Mouse (Mus musculus) heart, postnatal 10 days (tissue): ENCODE results near the gene Otogl. TPM values are rescaled to one million over a fixed set of nuclear protein-coding genes. Genes with fewer than 3 reads are reported as not detected.
"Not testable (repeated sequence)": the region's sequence is repeated elsewhere in the genome, so short reads cannot be mapped to it uniquely, and the experiment has no call there.

ENCODE experiments used
- DNase-seq, 2 experiments: peaks; one replicate each; pipeline ENCODE4 v3.0.0; 2021
- intact Hi-C: fragments of 180-260 bp; cut with DNase I; formaldehyde crosslinking; loops from one replicate; pipeline ENCODE4 v1.15.1; 2025
- total RNA-seq, 2 experiments: library from RNA; stranded (reverse); gene quantifications; 2 replicates each; pipeline ENCODE4 v1.2.3; 2021

Otogl gene
- total RNA-seq, 2 experiments from 2014 or later: 0.05 to 0.07 TPM

GRCm38 (mm10) chr10:107813814-107814483, 98.0 kb downstream of the Otogl start:
- DNase-seq: no peak
- intact Hi-C loops: no loop called here

- intact Hi-C loops: no loop called here
- DNase-seq: no peak
Observed at GRCm38 (mm10) chr10:107810649-107811398, 101.1 kb downstream of the Otogl start.

GRCm38 (mm10) chr10:107805203-107805602, 106.7 kb downstream of the Otogl start:
- peak; percentile 7 to 16 for DNase-seq
- intact Hi-C loops: no loop called here

DNA sequence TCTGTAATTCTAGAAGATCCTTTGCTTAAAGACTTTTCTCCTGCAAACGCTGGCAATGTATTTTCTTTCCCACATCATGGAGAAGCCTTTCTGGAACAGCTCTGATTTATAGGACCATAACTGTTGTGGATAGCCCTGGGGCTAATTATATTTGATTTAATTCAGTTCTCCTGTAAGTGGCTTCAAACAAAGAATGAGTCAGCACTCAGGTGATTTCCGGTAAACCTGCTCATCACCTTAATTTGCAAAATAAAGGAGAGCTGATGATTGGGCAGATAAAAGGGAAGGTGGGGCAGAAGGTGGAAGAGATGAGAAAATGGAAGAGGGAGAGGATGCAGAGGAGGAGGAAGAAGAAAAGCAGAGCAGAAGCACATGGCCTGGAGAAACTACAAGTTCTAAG, 107.6 kb downstream of the Otogl start:
- not testable (repeated sequence) for DNase-seq

GRCm38 (mm10) chr10:107799671-107800353, 112.1 kb downstream of the Otogl start:
- peak; percentile 77 to 78 for DNase-seq
- intact Hi-C loops: loop anchor here (1.0 to 5.0 kb wide), 2 partner anchors 122 to 737 kb away; no protein-coding TSS in a partner anchor

More for the DNA sequence above, 107.6 kb downstream of the Otogl start:
- intact Hi-C loops: loop anchor here (5.0 kb wide), 1 partner anchor 733 kb away; no protein-coding TSS in a partner anchor

- intact Hi-C loops: no loop called here
- peak in 1 of 2 experiments; percentile 23 for DNase-seq
Observed at GRCm38 (mm10) chr10:107794812-107795756, 116.8 kb downstream of the Otogl start.

GRCm38 (mm10) chr10:107792491-107792890, 119.4 kb downstream of the Otogl start:
- DNase-seq: no peak
- intact Hi-C loops: no loop called here

DNA sequence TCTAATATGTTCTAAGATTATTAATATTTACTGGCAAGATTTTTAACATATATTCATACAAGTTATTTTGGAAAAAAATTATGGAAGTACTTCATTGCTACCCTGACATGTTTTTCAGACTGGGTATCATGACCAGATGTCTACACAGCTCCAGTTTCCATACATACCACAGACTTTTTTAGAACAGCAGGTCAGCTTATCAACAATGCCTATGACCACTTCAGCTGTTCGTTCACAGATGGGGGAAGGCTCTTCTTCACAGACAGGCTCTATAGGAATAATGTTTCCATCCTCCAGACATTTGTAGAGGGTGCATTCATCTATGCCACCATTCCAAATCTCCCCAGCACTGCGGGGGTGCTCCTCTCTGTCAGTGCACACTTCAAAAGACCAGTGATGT, 132.4 kb downstream of the Otogl start:
- intact Hi-C loops: no loop called here
- no peak for DNase-seq

- DNase-seq: no peak
Observed at GRCm38 (mm10) chr10:107759624-107760023, 152.3 kb downstream of the Otogl start.

GRCm38 (mm10) chr10:107753471-107753870, 158.5 kb downstream of the Otogl start:
- DNase-seq: no peak
- intact Hi-C loops: no loop called here

More at GRCm38 (mm10) chr10:107759624-107760023, 152.3 kb downstream of the Otogl start:
- intact Hi-C loops: no loop called here

DNA sequence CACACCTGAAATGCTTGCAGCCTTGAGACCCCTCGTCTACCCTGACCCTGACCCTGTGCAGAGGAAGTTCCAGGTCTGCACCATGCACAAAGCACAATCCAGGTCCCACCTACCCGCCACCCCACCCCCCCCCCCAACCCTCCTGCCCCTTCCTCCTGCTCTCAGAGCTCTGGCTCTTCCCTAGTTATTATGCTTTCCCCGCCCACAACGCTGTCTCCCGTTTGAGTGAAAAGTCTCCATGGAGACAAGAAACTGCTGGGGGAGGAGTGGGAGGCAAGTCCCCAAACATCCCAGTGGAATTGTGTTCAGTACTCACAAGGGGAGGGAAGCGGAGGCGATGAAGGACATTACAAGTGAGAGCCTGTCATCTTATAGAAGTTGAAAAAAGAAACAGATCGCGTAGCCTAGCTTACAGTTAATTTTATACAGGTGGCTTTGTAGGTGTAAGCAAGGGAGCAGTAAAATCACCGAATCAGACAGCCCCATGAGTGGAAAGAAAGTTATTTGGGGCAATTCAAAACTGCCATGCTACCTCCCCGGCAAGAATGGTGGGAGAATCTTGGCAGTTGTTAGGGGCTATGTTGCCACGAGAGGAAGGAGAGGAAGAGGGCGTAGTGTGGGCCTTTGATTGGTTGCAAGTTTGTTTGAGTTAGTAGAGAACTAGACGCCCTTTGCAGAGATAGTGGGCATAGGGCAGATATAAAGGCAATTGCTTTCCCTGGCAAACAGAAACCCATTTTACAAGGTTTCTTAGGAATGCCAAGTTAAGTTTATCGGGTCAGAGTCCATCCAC, 159.4 kb downstream of the Otogl start:
- intact Hi-C loops: no loop called here

GRCm38 (mm10) chr10:107751944-107752343, 160.0 kb downstream of the Otogl start:
- intact Hi-C loops: no loop called here
- DNase-seq: peak in 1 of 2 experiments; percentile 7

More for the DNA sequence above, 159.4 kb downstream of the Otogl start:
- peak; percentile 4 to 7 for DNase-seq

GRCm38 (mm10) chr10:107747566-107747965, 164.4 kb downstream of the Otogl start:
- peak; percentile 24 to 52 for DNase-seq

GRCm38 (mm10) chr10:107746717-107747116, 165.2 kb downstream of the Otogl start:
- intact Hi-C loops: loop anchor here (2.0 to 5.0 kb wide), 2 partner anchors 304 to 814 kb away; no protein-coding TSS in a partner anchor

More at GRCm38 (mm10) chr10:107747566-107747965, 164.4 kb downstream of the Otogl start:
- intact Hi-C loops: loop anchor here (2.0 to 5.0 kb wide), 2 partner anchors 305 to 815 kb away; no protein-coding TSS in a partner anchor

GRCm38 (mm10) chr10:107739815-107740214, 172.1 kb downstream of the Otogl start:
- intact Hi-C loops: no loop called here
- DNase-seq: no peak

More at GRCm38 (mm10) chr10:107746717-107747116, 165.2 kb downstream of the Otogl start:
- DNase-seq: no peak

DNA sequence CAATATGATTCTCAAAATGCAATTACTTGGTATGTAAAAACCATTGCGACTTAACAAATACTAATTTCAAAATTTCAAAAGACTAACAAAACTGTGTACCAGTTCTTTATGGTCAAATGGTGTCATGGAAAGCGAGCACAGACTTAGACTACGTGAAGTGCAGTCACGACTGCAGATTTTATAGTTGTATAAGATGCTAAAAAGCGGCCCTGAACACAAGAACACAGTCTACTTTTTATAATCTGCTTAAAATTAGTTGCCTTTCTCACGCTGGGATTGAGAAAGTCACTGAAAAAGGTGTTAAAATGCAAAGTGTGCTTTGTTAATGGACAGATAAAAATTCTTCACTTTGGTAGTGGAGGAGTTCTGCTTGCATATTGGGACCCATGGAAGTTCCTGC, 174.2 kb downstream of the Otogl start:
- DNase-seq: no peak
- intact Hi-C loops: no loop called here

DNA sequence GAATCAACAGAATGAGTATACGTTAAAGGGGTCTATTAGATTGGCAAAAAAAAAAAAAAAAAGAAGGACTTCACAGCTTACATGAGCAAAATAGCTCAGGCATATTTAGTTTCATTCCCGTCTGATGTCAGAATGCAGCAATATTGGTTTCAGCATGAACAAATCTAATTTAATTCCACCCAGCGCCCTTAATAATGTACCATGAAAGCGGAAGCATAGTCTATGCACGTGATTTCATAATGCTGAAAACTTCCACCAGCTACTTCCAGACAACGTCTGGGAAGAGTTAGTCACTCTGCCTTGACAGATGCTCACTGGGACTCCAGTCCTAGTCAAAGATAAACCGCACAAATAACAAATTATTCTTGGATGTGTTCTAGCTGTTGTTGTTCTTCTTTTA, 176.5 kb downstream of the Otogl start:
- no peak for DNase-seq
- intact Hi-C loops: no loop called here

DNA sequence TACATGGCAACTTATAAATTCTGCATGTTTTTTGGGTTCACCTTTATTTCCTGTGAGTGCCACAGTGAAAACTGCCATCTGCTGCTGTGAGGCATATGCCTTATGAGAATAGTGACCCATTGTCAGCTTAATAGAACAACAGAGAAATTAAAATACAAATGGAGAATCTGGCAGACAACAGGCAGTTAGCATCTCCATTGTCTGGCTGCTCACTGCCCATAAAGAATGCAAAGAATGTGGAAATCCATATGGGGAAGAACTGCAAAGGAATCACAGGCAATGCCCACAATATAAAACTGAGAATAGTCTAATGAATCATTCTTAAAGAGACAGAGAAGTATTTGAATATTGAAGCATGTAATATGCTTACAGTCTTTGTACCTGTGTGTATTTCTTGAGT, 177.6 kb downstream of the Otogl start:
- DNase-seq: no peak
- intact Hi-C loops: no loop called here

DNA sequence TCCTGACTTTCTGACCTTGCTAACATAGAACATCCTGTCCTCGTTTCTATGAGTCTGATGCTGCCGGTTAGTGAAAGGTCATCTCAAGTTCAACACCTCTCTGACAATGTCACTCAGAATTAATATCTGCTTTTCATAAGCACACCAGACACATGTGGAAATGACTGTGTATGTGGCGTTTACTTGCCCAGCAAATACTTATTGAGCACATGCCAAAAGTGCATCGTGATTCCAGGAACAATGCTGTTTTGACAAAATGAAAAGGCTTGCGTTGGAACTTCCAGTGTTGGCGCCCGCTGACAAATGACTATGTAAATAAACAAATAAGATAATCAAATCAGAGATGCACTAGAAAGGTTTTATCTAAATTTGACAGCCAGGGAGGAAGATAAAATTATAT, 186.3 kb downstream of the Otogl start:
- intact Hi-C loops: no loop called here
- DNase-seq: no peak
